Mouse (Mus musculus) intestine, embryonic 16.5 days (tissue): Measurements from ENCODE around the gene Tmem128. TPM values are rescaled to one million over a fixed set of nuclear protein-coding genes. Genes with fewer than 3 reads are reported as not detected.
A peak's percentile ranks its signal among the peaks of the same experiment; 100 is the strongest.

Source experiments
- ATAC-seq: fragments of 200-750 bp; cut with Nextera tagmentation; 2 replicates; pipeline ENCODE4 v1.8.0; 2017; ENCODE audit warnings: moderate TSS enrichment, moderate library complexity
- H3K27ac ChIP-seq: fragments of 300-500 bp; sonication (generic); 2 replicates; pipeline ENCODE4 v1.5.1; 2014; ENCODE audit warnings: mild to moderate bottlenecking, low read length
- H3K27me3 ChIP-seq: fragments of 300-500 bp; sonication (generic); replicated peaks from 2 replicates; pipeline ENCODE4 v1.6.1; 2014; ENCODE audit warnings: low read length, control low read depth, mixed read lengths; ENCODE audit not compliant: control insufficient read depth, insufficient read depth
- H3K36me3 ChIP-seq: fragments of 300-500 bp; sonication (generic); 2 replicates; pipeline ENCODE4 v1.6.1; 2014; ENCODE audit warnings: low read length, control low read depth; ENCODE audit not compliant: control insufficient read depth, insufficient read depth
- H3K4me1 ChIP-seq: fragments of 300-500 bp; sonication (generic); 2 replicates; pipeline ENCODE4 v1.6.1; 2014; ENCODE audit warnings: low read length, control low read depth, mixed read lengths; ENCODE audit not compliant: control insufficient read depth, insufficient read depth
- H3K4me2 ChIP-seq: fragments of 300-500 bp; sonication (generic); 2 replicates; pipeline ENCODE4 v1.6.1; 2014; ENCODE audit warnings: low read depth, low read length, control low read depth
- H3K4me3 ChIP-seq: fragments of 300-500 bp; sonication (generic); 2 replicates; pipeline ENCODE4 v1.5.1; 2014; ENCODE audit warnings: mild to moderate bottlenecking, low read length
- H3K9ac ChIP-seq: fragments of 300-500 bp; sonication (generic); 2 replicates; pipeline ENCODE4 v1.6.1; 2014; ENCODE audit warnings: low read depth, low read length
- H3K9me3 ChIP-seq: fragments of 300-500 bp; sonication (generic); 2 replicates; pipeline ENCODE4 v1.6.1; 2016; ENCODE audit warnings: low read length, control low read depth; ENCODE audit not compliant: control insufficient read depth
- WGBS: fragments of 180-500 bp; shearing (Covaris S2); extraction: QIAGEN DNeasy Blood & Tissue Kit; methylation state at CpG from one replicate; pipeline ENCODE4 v1.1.7; 2014; 5-methylcytosine and 5-hydroxymethylcytosine counted together
- polyA plus RNA-seq: library from polyadenylated mRNA; unstranded; fragments of >200 nt; fragmentation: Nextera tagmentation; extraction: Ambion mirVana; gene quantifications from 2 replicates; pipeline ENCODE4 v1.2.1, GENCODE M21; 2015

Gene Tmem128
- polyA plus RNA-seq, 1 experiment from 2014 or later, result 62.9 TPM

- Histone ChIP-seq H3K36me3 (no peaks in the 10 kb centered on the region), H3K27ac (no peak overlapping the region), H3K4me2 (no peak overlapping the region), H3K27me3 (no peaks in the 10 kb centered on the region), H3K4me1 (no peaks in the 10 kb centered on the region), H3K9me3 (no peaks in the 10 kb centered on the region), H3K9ac (no peak overlapping the region), H3K4me3 (no peak overlapping the region)
- WGBS, result 87% methylated on average over 6 of the region's 6 CpGs
- no peak for ATAC-seq
These were observed 18.0 kb upstream of the Tmem128 start for GRCm38 (mm10) chr5:38241966-38242365.

- H3K4me3 ChIP-seq, result no peak overlapping the region
- no peaks in the 10 kb centered on the region for H3K27me3 ChIP-seq
- H3K4me2 ChIP-seq, result no peak overlapping the region
- 43% methylated on average over 4 of the region's 4 CpGs for WGBS
- H3K9me3 ChIP-seq, result no peaks in the 10 kb centered on the region
- ATAC-seq, result no peak
- H3K4me1 ChIP-seq, result no peaks in the 10 kb centered on the region
- no peaks in the 10 kb centered on the region for H3K36me3 ChIP-seq
- H3K9ac ChIP-seq, result no peak overlapping the region
- no peak overlapping the region for H3K27ac ChIP-seq
These were observed 4.8 kb upstream of the Tmem128 start for GRCm38 (mm10) chr5:38255195-38255594.

GRCm38 (mm10) chr5:38255644-38256043 lies 4.3 kb upstream of the Tmem128 start:
- Histone ChIP-seq H3K4me3 (no peak overlapping the region), H3K4me1 (no peaks in the 10 kb centered on the region), H3K9ac (no peak overlapping the region), H3K27ac (no peak overlapping the region), H3K9me3 (no peaks in the 10 kb centered on the region), H3K4me2 (no peak overlapping the region), H3K36me3 (no peaks in the 10 kb centered on the region), H3K27me3 (no peaks in the 10 kb centered on the region)
- no peak for ATAC-seq
- WGBS, result 65% methylated on average over 3 of the region's 3 CpGs

- Histone ChIP-seq H3K4me3 (no peak overlapping the region), H3K27me3 (no peaks in the 10 kb centered on the region), H3K27ac (no peak overlapping the region), H3K9me3 (no peaks in the 10 kb centered on the region), H3K9ac (no peak overlapping the region), H3K4me2 (no peak overlapping the region), H3K4me1 (peaks cover 4% of the 10 kb centered on the region; the same call in 1 of the 2 replicates), H3K36me3 (no peaks in the 10 kb centered on the region)
- WGBS, result 77% methylated on average over 1 of the region's 1 CpGs
- no peak for ATAC-seq
These were observed 3.4 kb upstream of the Tmem128 start for GRCm38 (mm10) chr5:38256551-38256950.

- Histone ChIP-seq H3K27me3 (no peaks in the 10 kb centered on the region), H3K4me1 (peaks cover 4% of the 10 kb centered on the region; the same call in 1 of the 2 replicates), H3K27ac (no peak overlapping the region), H3K9ac (no peak overlapping the region), H3K9me3 (no peaks in the 10 kb centered on the region), H3K36me3 (0 out of 2 replicates have a peak, but pooled peaks cover 2% of the 10 kb centered on the region), H3K4me2 (no peak overlapping the region), H3K4me3 (no peak overlapping the region)
- ATAC-seq, result no peak
- 82% methylated on average over 8 of the region's 8 CpGs for WGBS
These were observed 1.8 kb upstream of the Tmem128 start for GRCm38 (mm10) chr5:38258034-38258772.

- Histone ChIP-seq H3K36me3 (0 out of 2 replicates have a peak, but pooled peaks cover 4% of the 10 kb centered on the region), H3K9ac (no peak overlapping the region), H3K4me1 (peaks cover 4% of the 10 kb centered on the region; the same call in 1 of the 2 replicates), H3K27me3 (no peaks in the 10 kb centered on the region), H3K9me3 (no peaks in the 10 kb centered on the region), H3K4me2 (no peak overlapping the region), H3K27ac (no peak overlapping the region), H3K4me3 (no peak overlapping the region)
- no peak for ATAC-seq
- 84% methylated on average over 5 of the region's 5 CpGs for WGBS
These were observed 1.2 kb upstream of the Tmem128 start for GRCm38 (mm10) chr5:38258773-38259146.

- Histone ChIP-seq H3K4me1 (peaks cover 4% of the 10 kb centered on the region; the same call in 1 of the 2 replicates), H3K27ac (peak overlapping the region; percentile 91), H3K4me2 (peak overlapping the region; percentile 83), H3K4me3 (peak overlapping the region; percentile 83), H3K9ac (peak overlapping the region; percentile 84), H3K9me3 (no peaks in the 10 kb centered on the region), H3K27me3 (no peaks in the 10 kb centered on the region), H3K36me3 (0 out of 2 replicates have a peak, but pooled peaks cover 6% of the 10 kb centered on the region)
- WGBS, result 40% methylated on average over 9 of the region's 9 CpGs
- ATAC-seq, result peak; percentile 52; the same call in 1 of the 2 replicates
These were observed 404 bp upstream of the Tmem128 start for GRCm38 (mm10) chr5:38259455-38260106.

GRCm38 (mm10) chr5:38270942-38271341 lies 11.0 kb downstream of the Tmem128 start:
- 87% methylated on average over 3 of the region's 3 CpGs for WGBS

GRCm38 (mm10) chr5:38273831-38274230 lies 13.8 kb downstream of the Tmem128 start:
- H3K4me2 ChIP-seq, result no peak overlapping the region
- H3K9me3 ChIP-seq, result no peaks in the 10 kb centered on the region
- 86% methylated on average over 4 of the region's 4 CpGs for WGBS
- no peak overlapping the region for H3K9ac ChIP-seq
- no peak overlapping the region for H3K4me3 ChIP-seq
- H3K4me1 ChIP-seq, result peaks cover 7% of the 10 kb centered on the region
- peaks cover 42% of the 10 kb centered on the region for H3K27me3 ChIP-seq
- no peak overlapping the region for H3K27ac ChIP-seq
- H3K36me3 ChIP-seq, result no peaks in the 10 kb centered on the region
- 0 out of 2 replicates have a peak, but pooled peaks have one; percentile 16 for ATAC-seq

More at GRCm38 (mm10) chr5:38270942-38271341, 11.0 kb downstream of the Tmem128 start:
- Histone ChIP-seq H3K27ac (no peak overlapping the region), H3K36me3 (peaks cover 3% of the 10 kb centered on the region; the same call in 1 of the 2 replicates), H3K4me2 (no peak overlapping the region), H3K27me3 (peaks cover 16% of the 10 kb centered on the region), H3K4me1 (no peaks in the 10 kb centered on the region), H3K9ac (no peak overlapping the region), H3K9me3 (no peaks in the 10 kb centered on the region), H3K4me3 (no peak overlapping the region)
- no peak for ATAC-seq
